Mouse (Mus musculus) ES-E14 (cell line): ENCODE measurements around the gene Ager.

ENCODE experiments used
- CHD2 ChIP-seq: IDR thresholded peaks from 2 replicates; pipeline ENCODE4 v1.6.1; 2014; ENCODE audit warnings: mild to moderate bottlenecking, low read depth, low read length, inconsistent platforms
- HCFC1 ChIP-seq: IDR thresholded peaks from 2 replicates; pipeline ENCODE4 v1.6.1; 2012; ENCODE audit warnings: low read length, inconsistent platforms, borderline replicate concordance; ENCODE audit not compliant: insufficient read depth
- MAFK ChIP-seq: IDR thresholded peaks from 2 replicates; pipeline ENCODE4 v1.6.1; 2014; ENCODE audit warnings: mild to moderate bottlenecking, low read depth, low read length, inconsistent platforms; ENCODE audit not compliant: insufficient read depth
- ZC3H11A ChIP-seq: IDR thresholded peaks from 2 replicates; pipeline ENCODE4 v1.6.1; 2012; ENCODE audit warnings: low read depth, mild to moderate bottlenecking, inconsistent platforms, low read length, borderline replicate concordance
- ZNF384 ChIP-seq: IDR thresholded peaks from 2 replicates; pipeline ENCODE4 v1.6.1; 2012; ENCODE audit warnings: low read depth, low read length, inconsistent platforms

DNA sequence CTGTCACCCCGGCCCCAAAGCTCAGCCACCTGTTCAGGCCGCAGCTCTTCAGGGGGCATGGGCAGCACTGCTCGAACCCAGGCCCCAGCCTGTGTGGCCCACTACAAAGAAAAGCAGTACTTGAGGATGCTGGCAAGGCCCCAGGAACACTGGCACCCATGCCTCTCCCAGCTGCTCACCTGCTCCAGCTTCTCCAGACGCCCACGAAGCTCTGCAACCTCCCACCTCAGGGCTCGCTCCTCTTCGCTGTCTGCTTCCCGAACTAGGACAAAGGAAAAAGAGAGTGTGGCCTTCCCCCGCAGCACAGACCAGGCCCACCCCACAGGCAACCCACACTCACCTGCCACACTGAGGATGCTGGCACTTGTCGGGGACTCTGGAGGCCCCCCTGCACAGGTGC lies 16.2 kb downstream of the Ager start:
- no peak for TF ChIP-seq MAFK
- no peak for TF ChIP-seq HCFC1
- no peak for TF ChIP-seq ZNF384
- no peak for TF ChIP-seq ZC3H11A
- TF ChIP-seq CHD2 = no peak
